Mouse (Mus musculus): ENCODE measurements around the gene Tnrc18. TPM values are rescaled to one million over a fixed set of nuclear protein-coding genes. Genes with fewer than 3 reads are reported as not detected.
A peak's percentile ranks its signal among the peaks of the same experiment; 100 is the strongest.

The Tnrc18 gene
- total RNA-seq, 2 experiments from 2014 or later = 75.6 to 83.8 TPM

- intact Hi-C loops (cut with DNase I) = no loop called here
- no peak for DNase-seq
These were observed 70.3 kb downstream of the Tnrc18 start for GRCm38 (mm10) chr5:142747026-142747629.

GRCm38 (mm10) chr5:142739941-142740340 lies 77.5 kb downstream of the Tnrc18 start:
- intact Hi-C loops (cut with DNase I) = no loop called here
- DNase-seq = no peak

DNA sequence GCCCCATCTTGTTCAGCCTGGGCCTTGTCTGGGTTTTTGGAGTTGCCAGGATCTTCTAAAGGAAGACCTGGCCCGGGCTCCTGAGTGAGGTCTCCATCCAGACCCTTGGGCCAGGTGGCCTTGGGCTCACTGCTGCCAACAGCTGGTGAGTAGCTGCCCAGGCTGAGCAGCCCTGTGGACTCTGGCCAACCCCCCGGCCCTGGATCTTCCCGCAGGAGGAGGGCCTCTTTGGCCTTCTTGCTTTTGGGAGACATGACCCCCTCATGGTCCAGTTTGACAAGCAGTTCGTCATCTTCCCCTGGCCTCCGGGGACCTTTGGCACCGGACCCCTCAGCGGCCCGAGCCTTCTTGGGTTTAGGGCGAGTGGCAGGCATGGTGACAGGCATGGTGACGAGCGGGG lies 85.5 kb downstream of the Tnrc18 start:
- DNase-seq = no peak
- intact Hi-C loops (cut with DNase I) = no loop called here

GRCm38 (mm10) chr5:142730295-142730694 lies 87.2 kb downstream of the Tnrc18 start:
- intact Hi-C loops (cut with DNase I) = no loop called here
- no peak for DNase-seq

DNA sequence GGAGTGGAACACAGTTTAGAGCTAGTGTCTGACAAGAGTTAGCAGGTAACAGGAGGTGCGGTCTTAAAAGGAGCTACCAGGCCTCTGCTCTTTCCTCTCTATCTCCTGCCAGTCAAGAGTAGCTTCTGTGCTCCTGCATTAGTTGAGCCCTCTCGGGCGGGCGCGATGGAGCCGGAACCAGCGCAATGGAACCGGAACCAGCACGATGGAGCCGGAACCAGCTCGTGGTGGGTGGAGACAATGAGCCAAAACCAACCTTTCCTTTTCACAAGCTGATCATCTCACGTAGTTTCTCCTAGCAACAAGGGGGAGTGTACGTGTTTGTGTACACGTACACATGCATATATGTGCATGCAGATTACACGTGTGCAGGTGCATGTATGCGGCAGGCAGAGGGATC lies 89.2 kb downstream of the Tnrc18 start:
- DNase-seq = no peak
- intact Hi-C loops (cut with DNase I) = no loop called here

DNA sequence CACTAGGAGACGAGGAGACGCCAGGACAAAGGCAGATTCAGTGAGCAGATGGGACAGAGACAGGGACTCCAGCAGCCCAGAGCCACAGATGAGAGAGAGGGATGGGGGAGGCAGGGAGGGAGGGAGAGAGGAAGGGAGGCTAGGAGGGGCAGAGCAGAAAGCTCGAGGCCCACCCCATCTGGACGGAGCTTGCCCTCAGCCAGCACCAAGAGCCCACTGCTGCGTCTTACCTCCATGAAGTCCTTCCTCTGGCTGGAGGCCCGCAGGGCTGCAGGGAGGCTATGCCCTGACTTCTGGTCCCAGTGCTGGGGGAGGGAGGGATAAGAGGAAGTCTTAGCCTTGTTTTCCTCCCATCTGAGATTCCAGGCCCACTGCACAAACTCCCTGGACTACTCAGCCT lies 90.7 kb downstream of the Tnrc18 start:
- intact Hi-C loops (cut with DNase I) = no loop called here
- no peak for DNase-seq

DNA sequence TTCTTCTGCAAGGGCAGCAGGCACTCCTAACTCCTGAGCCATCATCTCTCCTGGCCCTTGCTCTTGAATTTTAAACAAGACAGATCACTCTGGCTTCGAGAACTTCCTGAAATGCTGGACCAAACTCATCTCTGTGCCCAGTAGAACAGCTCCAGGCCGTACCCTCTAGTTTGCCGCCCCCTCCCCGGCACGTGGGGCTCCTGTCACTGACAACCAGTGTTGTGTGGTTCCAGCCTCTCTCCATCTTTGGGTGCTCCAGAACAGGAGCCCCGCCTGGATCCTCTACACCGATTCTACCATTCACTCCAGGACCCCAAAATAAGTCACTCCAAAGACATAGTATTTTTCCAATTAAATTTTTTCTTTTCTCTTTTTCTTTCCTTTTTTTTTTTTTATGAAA lies 93.2 kb downstream of the Tnrc18 start:
- DNase-seq = no peak
- intact Hi-C loops (cut with DNase I) = loop anchor here (5.0 kb wide), 1 partner anchor 118 kb away; no protein-coding TSS in a partner anchor

- intact Hi-C loops (cut with DNase I) = loop anchor here (5.0 kb wide), 1 partner anchor 119 kb away; no protein-coding TSS in a partner anchor
- DNase-seq = peak; percentile 52 to 71
These were observed 93.8 kb downstream of the Tnrc18 start for GRCm38 (mm10) chr5:142723520-142724133.

GRCm38 (mm10) chr5:142719897-142720296 lies 97.6 kb downstream of the Tnrc18 start:
- intact Hi-C loops (cut with DNase I) = loop anchor here (5.0 kb wide), 5 partner anchors 43 to 243 kb away; no protein-coding TSS in a partner anchor

DNA sequence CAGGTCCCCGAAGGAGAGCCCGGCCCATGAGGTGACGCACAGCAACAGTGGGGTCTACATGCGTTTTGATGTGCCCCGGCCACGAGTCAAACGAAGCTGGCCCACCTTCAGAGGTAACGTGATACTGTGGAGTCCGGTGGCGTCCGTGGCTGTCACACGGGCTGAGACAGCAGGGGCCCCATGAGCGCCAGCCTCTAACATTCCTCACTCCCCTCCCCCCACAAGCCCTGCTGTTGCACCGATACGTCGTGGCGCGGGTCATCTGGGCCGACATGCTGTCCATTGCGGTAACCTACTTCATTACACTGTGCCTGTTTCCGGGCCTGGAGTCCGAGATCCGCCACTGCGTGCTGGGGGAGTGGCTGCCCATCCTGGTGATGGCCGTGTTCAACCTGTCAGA lies 99.0 kb downstream of the Tnrc18 start:
- DNase-seq = no peak

More at GRCm38 (mm10) chr5:142719897-142720296, 97.6 kb downstream of the Tnrc18 start:
- no peak for DNase-seq

DNA sequence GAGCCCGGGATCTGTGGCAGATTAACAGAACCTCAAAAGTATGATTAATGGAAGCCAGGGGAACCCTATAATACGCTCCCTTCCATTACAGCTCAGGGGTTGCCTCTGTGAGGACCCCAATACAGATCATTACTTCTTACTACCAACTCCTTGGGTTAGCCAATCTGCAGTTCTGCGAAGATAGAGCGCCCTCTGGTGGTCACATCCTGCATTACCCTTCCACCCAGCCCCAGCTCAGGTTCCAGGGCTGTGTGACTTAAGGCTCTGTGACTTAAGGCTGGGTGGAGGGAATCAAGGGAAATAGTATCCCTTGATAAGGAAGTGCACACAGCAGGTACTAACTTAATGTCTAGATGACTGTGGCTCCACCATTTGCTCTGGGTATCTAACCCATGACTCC lies 99.4 kb downstream of the Tnrc18 start:
- intact Hi-C loops (cut with DNase I) = loop anchor here (1.0 to 5.0 kb wide), 5 partner anchors 41 to 241 kb away; no protein-coding TSS in a partner anchor
- peak; percentile 78 to 89 for DNase-seq

More for the DNA sequence above, 99.0 kb downstream of the Tnrc18 start:
- intact Hi-C loops (cut with DNase I) = loop anchor here (1.0 to 5.0 kb wide), 5 partner anchors 41 to 241 kb away; no protein-coding TSS in a partner anchor

DNA sequence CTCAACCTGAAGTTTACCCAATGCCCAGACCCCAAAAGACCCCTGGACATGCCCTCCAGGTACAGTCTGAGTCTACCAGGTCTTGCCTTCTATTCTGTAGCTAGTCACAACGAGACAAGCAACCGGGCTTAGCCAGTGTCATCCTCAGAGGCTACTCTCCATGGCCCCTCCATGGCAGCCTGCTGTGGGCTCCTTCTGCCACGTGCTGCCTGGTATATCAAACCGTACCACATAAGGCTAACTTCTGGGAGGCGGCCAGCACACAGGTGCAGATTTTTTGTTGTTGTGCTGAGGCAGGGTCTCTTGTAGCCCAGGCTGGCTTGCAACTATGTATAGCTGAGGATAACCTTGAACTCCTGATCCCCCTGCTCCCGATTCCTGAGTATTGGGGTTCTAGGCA lies 101.4 kb downstream of the Tnrc18 start:
- intact Hi-C loops (cut with DNase I) = loop anchor here (5.0 kb wide), 4 partner anchors 39 to 239 kb away; no protein-coding TSS in a partner anchor
- DNase-seq = no peak

- intact Hi-C loops (cut with DNase I) = loop anchor here (5.0 kb wide), 4 partner anchors 38 to 238 kb away; no protein-coding TSS in a partner anchor
- no peak for DNase-seq
These were observed 102.4 kb downstream of the Tnrc18 start for GRCm38 (mm10) chr5:142715059-142715458.

- intact Hi-C loops (cut with DNase I) = no loop called here
- no peak for DNase-seq
These were observed 103.5 kb downstream of the Tnrc18 start for GRCm38 (mm10) chr5:142713966-142714365.

- intact Hi-C loops (cut with DNase I) = no loop called here
These were observed 105.1 kb downstream of the Tnrc18 start for GRCm38 (mm10) chr5:142712373-142712772.

DNA sequence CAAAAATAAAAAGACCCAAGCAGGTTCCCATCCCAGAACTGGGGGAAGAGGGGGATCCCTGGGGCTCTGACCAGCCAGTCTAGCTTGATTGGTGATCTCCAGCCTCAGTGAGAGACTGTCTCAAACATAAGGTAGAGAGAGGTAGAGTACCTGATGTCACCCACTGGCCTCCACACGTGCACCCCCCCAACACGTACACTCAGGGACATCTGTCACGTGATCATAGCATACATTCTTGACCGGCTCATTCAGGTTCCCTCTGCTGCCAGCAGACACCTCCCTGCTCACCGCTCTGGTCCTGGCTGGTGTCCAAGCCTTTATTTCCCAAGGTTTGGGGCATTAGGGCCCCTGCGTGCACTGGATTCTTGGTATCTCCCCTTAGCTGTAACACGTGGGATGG lies 108.0 kb downstream of the Tnrc18 start:
- DNase-seq = no peak
- intact Hi-C loops (cut with DNase I) = no loop called here

More at GRCm38 (mm10) chr5:142712373-142712772, 105.1 kb downstream of the Tnrc18 start:
- DNase-seq = no peak

DNA sequence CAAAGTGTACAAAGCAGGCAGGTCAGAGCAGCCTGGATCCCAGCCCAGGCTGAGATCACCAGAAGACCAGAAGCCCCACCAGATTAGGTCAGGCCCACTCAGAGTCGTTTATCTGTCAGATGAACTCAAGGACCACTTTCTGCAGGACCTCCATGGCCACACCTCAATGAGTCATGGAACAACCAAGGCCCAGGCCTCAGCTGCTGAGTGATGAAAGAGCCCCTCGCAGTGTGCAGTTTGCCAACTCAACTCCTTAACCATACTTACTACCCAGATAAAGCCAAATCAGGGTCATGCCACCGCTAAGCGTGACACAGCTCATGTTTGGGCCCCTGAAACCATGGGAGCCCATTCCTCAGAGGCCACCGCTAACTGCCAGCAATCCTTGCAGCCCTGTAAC lies 109.8 kb downstream of the Tnrc18 start:
- intact Hi-C loops (cut with DNase I) = no loop called here

GRCm38 (mm10) chr5:142703569-142703968 lies 113.9 kb downstream of the Tnrc18 start:
- no peak for DNase-seq
- intact Hi-C loops (cut with DNase I) = no loop called here

More for the DNA sequence above, 109.8 kb downstream of the Tnrc18 start:
- no peak for DNase-seq

GRCm38 (mm10) chr5:142702511-142703138 lies 114.8 kb downstream of the Tnrc18 start:
- intact Hi-C loops (cut with DNase I) = no loop called here
- DNase-seq = no peak

- intact Hi-C loops (cut with DNase I) = no loop called here
- DNase-seq = peak in 1 of 2 experiments; percentile 24
These were observed 115.6 kb downstream of the Tnrc18 start for GRCm38 (mm10) chr5:142701651-142702510.

Data from heart, postnatal 14 days (tissue).